In genomic region chr16:55813916-55814315, GRCm38 (mm10) we compare ENCODE assay signal across 17 mouse cellular contexts. TPM values are rescaled to one million over a fixed set of nuclear protein-coding genes. Genes with fewer than 3 reads are reported as not detected.
DNase-seq lines count a peak whose midpoint lies in the region; TF ChIP-seq lines count a peak whose summit lies in the region.
"Had no signal": no experiment of that assay in that cellular context is flagged by ENCODE, and none has a peak within 500 bp of the region (broad histone marks: within the 10 kb centered on the region; RNA-seq: fewer than 3 reads in every experiment).

No protein-coding gene starts in this region.

- H3K9me3 ChIP-seq in ES-Bruce4 (replicated peaks; ENCODE audit: control insufficient read depth, insufficient read depth, low read length, poor library complexity, severe bottlenecking) (no peaks in the 10 kb centered on the region), ES-E14 (ENCODE audit: control insufficient read depth, insufficient read depth, low read depth, low read length) (no peaks in the 10 kb centered on the region)
- H3K9me3 ChIP-seq: heart, embryonic 15.5 days; midbrain, embryonic 13.5 days; neural tube, embryonic 13.5 days had no signal

- peak; percentile 60; the same call in 1 of the 2 replicates for TF ChIP-seq EP300 in ES-Bruce4 (IDR thresholded peaks at IDR 0.05; ENCODE audit: insufficient read depth, low read depth, low read length)

- TF ChIP-seq CTCF in ES-Bruce4 (IDR thresholded peaks at IDR 0.05; ENCODE audit: low read depth, low read length) = no peak

- H3K9ac ChIP-seq in ES-Bruce4 (ENCODE audit: low read depth, poor library complexity, severe bottlenecking) (no peak overlapping the region), ES-E14 (ENCODE audit: insufficient read depth, low read depth, low read length, poor library complexity, severe bottlenecking) (no peak overlapping the region)
- H3K9ac ChIP-seq: heart, embryonic 15.5 days; midbrain, embryonic 13.5 days; neural tube, embryonic 13.5 days had no signal

- intact Hi-C loops in gastrocnemius, postnatal 14 days (cut with DNase I; ENCODE audit: low total_unique reads) = no loop called here
- intact Hi-C loops in left cerebral cortex, postnatal 25 days (cut with DNase I) = no loop called here
- intact Hi-C loops in left cerebral cortex, postnatal 4 days (cut with DNase I) = no loop called here

- peak; percentile 26 for DNase-seq in gastrocnemius, postnatal 14 days
- no peak for DNase-seq in gastrocnemius, adult 18-20 months (ENCODE audit: low spot score)
- DNase-seq in ES-E14 (ENCODE audit: low read depth, low spot score) = peak; percentile 61
- DNase-seq in left cerebral cortex, postnatal 25 days (ENCODE audit: low spot score in 2 of 2) = no peak
- no peak for DNase-seq in left cerebral cortex, postnatal 4 days
- DNase-seq: cerebellum, adult 2 months; heart, adult 2 months; heart, postnatal 4 days; kidney, adult 11 months; right cerebral cortex, adult 18-20 months; spleen, adult 18-20 months; thymus, adult 2 months had no signal

- H3ac ChIP-seq in myocyte (ENCODE audit: control insufficient read depth, insufficient read length) = no peak overlapping the region

- peaks cover 40% of the 10 kb centered on the region for H3K36me3 ChIP-seq in ES-Bruce4 (ENCODE audit: control insufficient read depth, insufficient read depth, low read length, poor library complexity, severe bottlenecking)
- peaks cover 30% of the 10 kb centered on the region for H3K36me3 ChIP-seq in ES-E14 (ENCODE audit: control insufficient read depth, insufficient read depth, low read length, poor library complexity, severe bottlenecking)
- H3K36me3 ChIP-seq in myocyte (ENCODE audit: control insufficient read depth, insufficient read depth) = peaks cover 93% of the 10 kb centered on the region

- no peak overlapping the region for H3K4me2 ChIP-seq in myocyte (ENCODE audit: low read depth)
- H3K4me2 ChIP-seq: heart, embryonic 15.5 days; midbrain, embryonic 13.5 days; neural tube, embryonic 13.5 days had no signal

- in situ Hi-C loops in ES-E14 (cut with MboI; ENCODE audit: low sequenced_read_pairs in 2 of 2, unreplicated experiment in 2 of 2) = no loop called here

- TF ChIP-seq POLR2A in ES-Bruce4 (IDR thresholded peaks at IDR 0.05; ENCODE audit: insufficient read depth, low read length) (no peak), myocyte (IDR thresholded peaks at IDR 0.05; ENCODE audit: insufficient read length, low read depth) (peak; percentile 18)

- H3K4me3 ChIP-seq in ES-Bruce4 (ENCODE audit: low read depth, low read length) (no peak overlapping the region), ES-E14 (ENCODE audit: insufficient read depth in 1 of 2, low read depth in 1 of 2, low read length in 2 of 2, poor library complexity in 1 of 2, severe bottlenecking in 1 of 2) (peak overlapping the region in 1 of 2 experiments; percentile 34; a peak in 1 of 4 replicates), myocyte (no peak overlapping the region)
- H3K4me3 ChIP-seq: heart, adult 2 months; heart, embryonic 15.5 days; midbrain, embryonic 13.5 days; neural tube, embryonic 13.5 days had no signal

- no peaks in the 10 kb centered on the region for H3K27me3 ChIP-seq in ES-Bruce4 (ENCODE audit: control insufficient read depth, insufficient read depth, low read length, poor library complexity, severe bottlenecking)
- H3K27me3 ChIP-seq in myocyte (ENCODE audit: control insufficient read depth, insufficient read depth, insufficient read length) = no peaks in the 10 kb centered on the region
- H3K27me3 ChIP-seq: heart, embryonic 15.5 days; midbrain, embryonic 13.5 days; neural tube, embryonic 13.5 days had no signal

- H3K4me1 ChIP-seq in ES-Bruce4 (ENCODE audit: control insufficient read depth, insufficient read depth, low read length) (no peaks in the 10 kb centered on the region), ES-E14 (ENCODE audit: control insufficient read depth in 2 of 2, insufficient read depth in 2 of 2, low read length in 2 of 2, poor library complexity in 1 of 2) (peaks cover 0 to 4% of the 10 kb centered on the region in 2 experiments; a peak in 1 of 4 replicates)

- H3K27ac ChIP-seq in ES-Bruce4 (ENCODE audit: insufficient read depth, low read length) (no peak overlapping the region), ES-E14 (ENCODE audit: insufficient read depth, low read depth, low read length, poor library complexity, severe bottlenecking) (no peak overlapping the region)
- H3K27ac ChIP-seq: heart, adult 2 months; heart, embryonic 15.5 days; midbrain, embryonic 13.5 days; neural tube, embryonic 13.5 days had no signal

- peaks cover 35% of the 10 kb centered on the region for H3K79me2 ChIP-seq in myocyte (ENCODE audit: control insufficient read depth, insufficient read depth)

TF ChIP-seq in ES-E14, 5 proteins besides CTCF, POLR2A, EP300 and RAD21:
- TF ChIP-seq ZC3H11A (IDR thresholded peaks at IDR 0.05; ENCODE audit: borderline replicate concordance, low read depth, low read length) = no peak
- no peak for TF ChIP-seq HCFC1 (IDR thresholded peaks at IDR 0.05; ENCODE audit: borderline replicate concordance, insufficient read depth, low read length)
- no peak for TF ChIP-seq MAFK (IDR thresholded peaks at IDR 0.05; ENCODE audit: insufficient read depth, low read depth, low read length)
- TF ChIP-seq ZNF384 (IDR thresholded peaks at IDR 0.05; ENCODE audit: low read depth, low read length) = no peak
- TF ChIP-seq CHD2 (IDR thresholded peaks at IDR 0.05; ENCODE audit: low read depth, low read length) = no peak

TF ChIP-seq in myocyte, 11 proteins besides CTCF, POLR2A, EP300 and RAD21:
- TF ChIP-seq POLR2AphosphoS2 (IDR thresholded peaks at IDR 0.05; ENCODE audit: insufficient read length, low read depth) (peak; percentile 35), MYOD1 (IDR thresholded peaks at IDR 0.05; ENCODE audit: control insufficient read depth in 1 of 3, insufficient read length in 2 of 3, low read depth in 2 of 3) (no peak)

RNA-seq across cellular contexts. Expression of gene Nfkbiz, which starts 24.8 kb away (rescaled TPM):
- total RNA-seq in gastrocnemius, postnatal 14 days (2021) = 1 to 10 TPM; 1.5 to 1.6 TPM
- 1 to 10 TPM in 1 of 2 experiments, under 1 TPM in 1; 0.75 to 1.3 TPM for total RNA-seq in gastrocnemius, adult 18-20 months (2021)
- polyA plus RNA-seq in ES-Bruce4 (2011; ENCODE audit: insufficient read depth, insufficient read length, low read depth, missing spikeins) (6.0 and 6.1 TPM in 2 replicates), myocyte (2012; fragmentation: generic; extraction: Trizol) (2.6 TPM)
- total RNA-seq in ES-E14 (2012; rRNA removed) = 3.2 and 3.6 TPM in 2 replicates
- total RNA-seq in left cerebral cortex, postnatal 25 days (2021) = 1 to 10 TPM; 2.5 to 3.2 TPM
- total RNA-seq in left cerebral cortex, postnatal 4 days (2021) = 1 to 10 TPM; 2.3 to 2.5 TPM

Comparison
In these comparisons a context has a peak if more than half of its experiments do, and no peak if none do; other contexts are left out.
1. DNase-seq: peak in gastrocnemius, postnatal 14 days (single experiment) and ES-E14 (single experiment); none in gastrocnemius, adult 18-20 months (single experiment), left cerebral cortex, postnatal 25 days (0 of 2) and left cerebral cortex, postnatal 4 days (single experiment).